8 mouse cellular contexts compared by ENCODE assay signal in the genomic region with DNA sequence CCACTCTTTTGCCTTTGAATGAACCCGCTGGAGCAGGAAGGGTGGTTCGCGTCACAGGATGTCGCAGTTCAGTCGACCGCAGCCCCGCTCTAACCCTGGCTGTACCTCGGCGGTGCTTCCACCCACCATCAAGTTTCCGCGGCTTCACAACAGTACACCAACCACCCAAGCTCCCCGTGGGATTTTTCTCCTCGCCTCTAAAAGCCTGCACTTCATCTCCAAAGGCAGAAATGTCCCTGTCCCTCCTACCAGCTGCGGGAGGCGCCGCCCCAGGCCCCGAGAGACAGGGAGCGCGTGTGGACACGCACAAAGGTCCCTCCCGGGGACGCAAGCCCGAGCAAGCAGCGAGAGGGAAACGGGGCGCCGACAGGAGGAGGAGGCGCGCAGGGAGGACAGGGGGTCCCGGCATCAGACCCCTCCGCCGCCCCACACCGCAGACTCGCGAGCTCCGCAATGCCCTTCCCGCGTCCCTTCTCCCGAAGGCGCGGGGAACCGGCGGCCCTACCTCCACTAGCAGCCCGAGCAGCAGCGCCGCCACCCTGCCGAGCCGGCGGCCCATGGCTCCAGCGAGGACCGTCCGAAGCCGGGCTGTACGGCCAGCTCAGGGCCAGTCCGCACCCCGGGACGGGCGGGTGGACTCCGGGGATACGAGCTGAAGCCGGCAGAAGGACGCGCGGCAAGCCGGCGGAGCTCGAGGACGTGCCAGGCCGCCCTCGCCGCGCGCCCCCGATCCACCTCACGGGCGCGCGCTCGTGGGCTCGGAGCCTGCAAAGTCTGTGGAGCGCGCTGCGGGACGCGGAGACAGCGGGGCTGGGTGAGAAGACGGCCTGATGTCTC. TPM values are rescaled to one million over a fixed set of nuclear protein-coding genes. Genes with fewer than 3 reads are reported as not detected.
DNase-seq lines count a peak whose midpoint lies in the region; ATAC-seq and TF ChIP-seq lines count a peak whose summit lies in the region.

Gene Vopp1 (minus strand): TSS at position 738 of the 837 bp plus-strand sequence.

- H3K27ac ChIP-seq in cerebellum, adult 2 months (ENCODE audit: insufficient read depth, low read length) = peak within 1 kb of the TSS; percentile 75
- H3K27ac ChIP-seq in lung, embryonic 15.5 days = peak within 1 kb of the TSS; percentile 86
- peak within 1 kb of the TSS; percentile 50 for H3K27ac ChIP-seq in olfactory bulb, adult 2 months (ENCODE audit: insufficient read depth, low read depth, low read length)

- H3K36me3 ChIP-seq in G1E (replicated peaks) = no peaks in the 10 kb centered on the region
- no peaks in the 10 kb centered on the region for H3K36me3 ChIP-seq in lung, embryonic 15.5 days

- H3K27me3 ChIP-seq in G1E (ENCODE audit: insufficient read depth, low read length) = no peaks in the 10 kb centered on the region
- H3K27me3 ChIP-seq in cerebellum, adult 2 months (ENCODE audit: control insufficient read depth, insufficient read depth, low read length) = no peaks in the 10 kb centered on the region
- H3K27me3 ChIP-seq in lung, embryonic 15.5 days = no peaks in the 10 kb centered on the region

- TF ChIP-seq POLR2A in cerebellum, adult 2 months (IDR thresholded peaks at IDR 0.05; ENCODE audit: borderline replicate concordance, insufficient read depth, low read length) = peak; percentile 37; the same call in 1 of the 2 replicates
- peak; percentile 75 for TF ChIP-seq POLR2A in olfactory bulb, adult 2 months (IDR thresholded peaks at IDR 0.05; ENCODE audit: insufficient read depth, low read depth, low read length)

- H3K9me3 ChIP-seq in G1E (replicated peaks) = no peaks in the 10 kb centered on the region
- no peaks in the 10 kb centered on the region for H3K9me3 ChIP-seq in lung, embryonic 15.5 days

- under 1% methylated on average over 86 of the region's 87 CpGs for WGBS in cerebellum, adult 2 months
- WGBS in lung, embryonic 15.5 days = under 1% methylated on average over 83 of the region's 87 CpGs
- WGBS in olfactory bulb, adult 2 months = under 1% methylated on average over 84 of the region's 87 CpGs

- peak; percentile 69 for ATAC-seq in G1E (ENCODE audit: extremely low read depth, insufficient number of reproducible peaks, low FRiP score, poor library complexity, severe bottlenecking)
- ATAC-seq in lung, embryonic 15.5 days (ENCODE audit: borderline replicate concordance, extremely low read depth, low FRiP score, low TSS enrichment) = peak; percentile 91

- TF ChIP-seq CTCF in G1E (IDR thresholded peaks at IDR 0.05; ENCODE audit: low read depth, low read length) = no peak
- TF ChIP-seq CTCF in cerebellum, adult 2 months (IDR thresholded peaks at IDR 0.05; ENCODE audit: borderline replicate concordance, insufficient read depth, low read depth, low read length) = no peak
- no peak for TF ChIP-seq CTCF in olfactory bulb, adult 2 months (IDR thresholded peaks at IDR 0.05; ENCODE audit: insufficient read depth, low read depth, low read length)

- peaks cover 24% of the 10 kb centered on the region for H3K4me1 ChIP-seq in G1E (ENCODE audit: insufficient read depth, low read depth, low read length)
- no peaks in the 10 kb centered on the region; the same call in 1 of the 2 replicates for H3K4me1 ChIP-seq in cerebellum, adult 2 months (ENCODE audit: control insufficient read depth, insufficient read depth, low read length)
- H3K4me1 ChIP-seq in lung, embryonic 15.5 days = 0 out of 2 replicates have a peak, but pooled peaks cover 8% of the 10 kb centered on the region
- no peaks in the 10 kb centered on the region for H3K4me1 ChIP-seq in olfactory bulb, adult 2 months (ENCODE audit: control insufficient read depth, insufficient read depth, low read length)

- peak within 1 kb of the TSS; percentile 91 for H3K9ac ChIP-seq in lung, embryonic 15.5 days

- H3K4me2 ChIP-seq in lung, embryonic 15.5 days = peak within 1 kb of the TSS; percentile 68

- DNase-seq in G1E (ENCODE audit: low spot score) = peak; percentile 61
- DNase-seq in cerebellum, adult 2 months = peak; percentile 83 to 86
- peak; percentile 67 for DNase-seq in forelimb bud, embryonic 11.5 days (ENCODE audit: low read depth, low spot score)
- peak; percentile 75 for DNase-seq in heart, postnatal 4 days
- peak; percentile 20 to 66 for DNase-seq in layer of hippocampus, adult 8-10 months (ENCODE audit: low spot score in 2 of 2)
- DNase-seq in thymus, adult 18-20 months = peak; percentile 50 to 51

- H3K4me3 ChIP-seq in G1E (ENCODE audit: low read depth, low read length) = peak within 1 kb of the TSS; percentile 96
- H3K4me3 ChIP-seq in cerebellum, adult 2 months (replicated peaks; ENCODE audit: insufficient read depth, low read depth, low read length) = peak within 1 kb of the TSS; percentile 73
- peak within 1 kb of the TSS; percentile 76 for H3K4me3 ChIP-seq in lung, embryonic 15.5 days
- H3K4me3 ChIP-seq in olfactory bulb, adult 2 months (ENCODE audit: insufficient read depth, low read depth, low read length) = peak within 1 kb of the TSS; percentile 74

RNA-seq across cellular contexts. Expression of gene Vopp1, which starts in this region (rescaled TPM):
- total RNA-seq in G1E (2014; fragmentation: Nextera tagmentation) = 17.0 and 31.9 TPM in 2 replicates
- 32.8 and 37.1 TPM in 2 replicates for total RNA-seq in G1E (2017)
- 5.3 and 5.4 TPM in 2 replicates for polyA plus RNA-seq in G1E (2012)
- 32.0 and 33.2 TPM in 2 replicates for polyA plus RNA-seq in cerebellum, adult 2 months (2012; rRNA removed)
- total RNA-seq in heart, postnatal 4 days (2021) = 10 to 100 TPM; 27.8 to 30.5 TPM
- total RNA-seq in layer of hippocampus, adult 8-10 months (2022) = 10 to 100 TPM; 59.6 to 78.1 (median 72.4) TPM
- polyA plus RNA-seq in lung, embryonic 15.5 days (2015; fragmentation: Nextera tagmentation; extraction: Ambion mirVana) = 32.5 and 35.9 TPM in 2 replicates
- polyA plus RNA-seq in olfactory bulb, adult 2 months (2012; ENCODE audit: insufficient read depth, insufficient read length, low replicate concordance, missing spikeins) = not detected in 2 replicates

Comparison
In these comparisons a context has a peak if more than half of its experiments do, and no peak if none do; other contexts are left out.
1. Peak in every context shown above with its lines: DNase-seq, ATAC-seq, H3K4me3 ChIP-seq and H3K27ac ChIP-seq.